Mouse (Mus musculus) lung, postnatal 0 days (tissue): Measurements from ENCODE around the gene Nnat. TPM values are rescaled to one million over a fixed set of nuclear protein-coding genes. Genes with fewer than 3 reads are reported as not detected.

ENCODE experiments used
- ATAC-seq: fragments of 200-750 bp; cut with Nextera tagmentation; 2 replicates; pipeline ENCODE4 v1.8.0; 2017; ENCODE audit warnings: moderate library complexity
- DNase-seq: peaks from one replicate; pipeline ENCODE4 v3.0.0-alpha.2; 2016; ENCODE audit warnings: low spot score
- H3K27ac ChIP-seq: fragments of 300-500 bp; sonication (generic); 2 replicates; pipeline ENCODE4 v1.5.1; 2014; ENCODE audit warnings: antibody characterized with exemption, mild to moderate bottlenecking, low read length, mixed read lengths
- H3K27me3 ChIP-seq: fragments of 300-500 bp; sonication (generic); replicated peaks from 2 replicates; pipeline ENCODE4 v1.6.1; 2014; ENCODE audit warnings: low read length, mixed read lengths; ENCODE audit not compliant: insufficient read depth
- H3K36me3 ChIP-seq: fragments of 300-500 bp; sonication (generic); 2 replicates; pipeline ENCODE4 v1.6.1; 2014; ENCODE audit warnings: low read length, mixed read lengths; ENCODE audit not compliant: insufficient read depth
- H3K4me1 ChIP-seq: fragments of 300-500 bp; sonication (generic); 2 replicates; pipeline ENCODE4 v1.6.1; 2014; ENCODE audit warnings: antibody characterized with exemption, low read depth, low read length, mixed read lengths; ENCODE audit not compliant: insufficient read depth
- H3K4me2 ChIP-seq: fragments of 300-500 bp; sonication (generic); replicated peaks from 2 replicates; pipeline ENCODE4 v1.6.1; 2014; ENCODE audit warnings: low read depth, mild to moderate bottlenecking, low read length, moderate library complexity, mixed read lengths
- H3K4me3 ChIP-seq: fragments of 300-500 bp; sonication (generic); 2 replicates; pipeline ENCODE4 v1.5.1; 2014; ENCODE audit warnings: low read depth, low read length
- H3K9ac ChIP-seq: fragments of 300-500 bp; sonication (generic); replicated peaks from 2 replicates; pipeline ENCODE4 v1.6.1; 2014; ENCODE audit warnings: low read depth, mild to moderate bottlenecking
- H3K9me3 ChIP-seq: fragments of 300-500 bp; sonication (generic); 2 replicates; pipeline ENCODE4 v1.6.1; 2016; ENCODE audit warnings: low read length, mixed read lengths
- CTCF ChIP-seq: IDR thresholded peaks from 2 replicates; pipeline ENCODE4 v1.5.1; 2016; ENCODE audit warnings: antibody characterized with exemption, mild to moderate bottlenecking
- EP300 ChIP-seq: IDR thresholded peaks from 2 replicates; pipeline ENCODE4 v1.6.1; 2016; ENCODE audit warnings: antibody characterized with exemption, mild to moderate bottlenecking, control low read depth
- WGBS: fragments of 180-500 bp; shearing (Covaris S2); extraction: QIAGEN DNeasy Blood & Tissue Kit; methylation state at CpG from one replicate; pipeline ENCODE4 v1.1.7; 2014; 5-methylcytosine and 5-hydroxymethylcytosine counted together
- polyA plus RNA-seq: library from polyadenylated mRNA; unstranded; fragments of >200 nt; fragmentation: Nextera tagmentation; extraction: Ambion mirVana; gene quantifications from 2 replicates; pipeline ENCODE4 v1.2.1, GENCODE M21; 2015

Gene Nnat
- polyA plus RNA-seq, 1 experiment from 2014 or later: 101 TPM

- TF ChIP-seq EP300 (no peak), CTCF (peak; percentile 45)
- DNase-seq (no peak), ATAC-seq (no peak)
- Histone ChIP-seq H3K4me2 (peak overlapping the region; percentile 56), H3K4me3 (peak overlapping the region; percentile 25; the same call in 1 of the 2 replicates), H3K27me3 (no peaks in the 10 kb centered on the region), H3K27ac (0 out of 2 replicates have a peak overlapping the region, but pooled peaks have one; percentile 1), H3K9me3 (peaks cover 4% of the 10 kb centered on the region), H3K9ac (no peak overlapping the region), H3K4me1 (peaks cover 14% of the 10 kb centered on the region), H3K36me3 (0 out of 2 replicates have a peak, but pooled peaks cover 4% of the 10 kb centered on the region)
- WGBS: 63% methylated on average over 19 of the region's 19 CpGs
These were observed 438 bp upstream of the Nnat start for GRCm38 (mm10) chr2:157559440-157559839.

GRCm38 (mm10) chr2:157560302-157560701 lies 424 bp downstream of the Nnat start:
- 0 out of 2 replicates have a peak overlapping the region, but pooled peaks have one; percentile 1 for H3K27ac ChIP-seq

GRCm38 (mm10) chr2:157561165-157561836 lies 1.4 kb downstream of the Nnat start:
- 56% methylated on average over 23 of the region's 27 CpGs for WGBS
- TF ChIP-seq EP300 (peak; percentile 40; the same call in 1 of the 2 replicates), CTCF (no peak)

More at GRCm38 (mm10) chr2:157560302-157560701, 424 bp downstream of the Nnat start:
- peak overlapping the region; percentile 25 for H3K4me3 ChIP-seq
- peaks cover 10% of the 10 kb centered on the region for H3K4me1 ChIP-seq
- 0 out of 2 replicates have a peak, but pooled peaks cover 4% of the 10 kb centered on the region for H3K36me3 ChIP-seq
- DNase-seq (no peak), ATAC-seq (no peak)
- 56% methylated on average over 33 of the region's 33 CpGs for WGBS
- no peaks in the 10 kb centered on the region for H3K27me3 ChIP-seq
- peaks cover 4% of the 10 kb centered on the region for H3K9me3 ChIP-seq
- TF ChIP-seq CTCF: no peak
- TF ChIP-seq EP300: no peak
- H3K9ac ChIP-seq: no peak overlapping the region
- peak overlapping the region; percentile 56 for H3K4me2 ChIP-seq

DNA sequence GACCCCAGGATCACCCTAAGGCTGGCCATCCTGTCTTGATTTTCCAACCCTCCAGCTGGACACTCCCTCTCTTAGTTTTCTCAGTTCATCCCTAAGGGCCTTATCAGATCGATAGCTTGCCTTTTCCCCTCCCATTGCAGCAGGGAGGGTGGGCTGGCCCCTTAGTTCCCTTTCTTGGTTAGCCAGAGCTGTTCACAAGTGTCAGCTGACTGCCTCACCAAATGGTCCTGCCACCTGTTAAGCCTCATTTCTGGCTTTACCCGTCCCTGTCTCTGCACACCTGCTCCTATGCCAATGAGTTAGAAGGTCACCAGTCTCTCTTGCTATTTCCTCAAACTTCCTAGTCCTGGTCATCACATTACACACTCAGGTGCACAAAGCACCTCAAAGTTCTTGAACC lies 3.2 kb downstream of the Nnat start:
- Histone ChIP-seq H3K4me2 (no peak overlapping the region), H3K9me3 (peaks cover 4% of the 10 kb centered on the region), H3K9ac (no peak overlapping the region), H3K36me3 (0 out of 2 replicates have a peak, but pooled peaks cover 2% of the 10 kb centered on the region), H3K27me3 (no peaks in the 10 kb centered on the region), H3K4me1 (peaks cover 7% of the 10 kb centered on the region; the same call in 1 of the 2 replicates), H3K27ac (no peak overlapping the region), H3K4me3 (no peak overlapping the region)
- DNase-seq (no peak), ATAC-seq (no peak)
- 62% methylated on average over 2 of the region's 2 CpGs for WGBS
- TF ChIP-seq EP300: no peak
- TF ChIP-seq CTCF: no peak

More at GRCm38 (mm10) chr2:157561165-157561836, 1.4 kb downstream of the Nnat start:
- H3K9me3 ChIP-seq: peaks cover 4% of the 10 kb centered on the region
- peaks cover 3% of the 10 kb centered on the region; the same call in 1 of the 2 replicates for H3K4me1 ChIP-seq
- H3K27ac ChIP-seq: 0 out of 2 replicates have a peak overlapping the region, but pooled peaks have one; percentile 40
- ATAC-seq (peak; percentile 87), DNase-seq (peak; percentile 95)
- H3K27me3 ChIP-seq: no peaks in the 10 kb centered on the region
- peak overlapping the region; percentile 25; the same call in 1 of the 2 replicates for H3K4me3 ChIP-seq
- 0 out of 2 replicates have a peak, but pooled peaks cover 4% of the 10 kb centered on the region for H3K36me3 ChIP-seq
- no peak overlapping the region for H3K9ac ChIP-seq
- peak overlapping the region; percentile 56 for H3K4me2 ChIP-seq

DNA sequence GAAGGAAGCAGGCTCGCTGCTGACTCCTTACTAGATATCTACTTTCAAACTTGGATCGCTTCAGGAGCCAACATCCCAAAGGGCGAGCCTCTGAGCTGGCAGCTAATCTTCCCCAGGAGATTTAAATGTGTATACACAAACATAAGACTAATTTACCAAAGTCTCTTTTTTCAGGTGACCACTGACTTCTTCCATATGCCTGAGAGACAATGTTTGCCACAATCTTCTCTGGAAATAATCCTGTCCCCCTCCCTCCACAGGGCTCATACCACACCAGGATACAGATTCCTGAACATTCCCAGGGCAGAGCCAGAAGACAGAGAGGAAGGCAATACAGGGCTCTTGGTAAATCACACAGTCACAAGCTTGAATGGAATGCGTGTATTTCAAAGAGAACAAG lies 4.8 kb downstream of the Nnat start:
- Histone ChIP-seq H3K4me2 (peak overlapping the region; percentile 75), H3K9me3 (no peaks in the 10 kb centered on the region; the same call in 1 of the 2 replicates), H3K9ac (0 out of 2 replicates have a peak overlapping the region, but pooled peaks have one; percentile 92), H3K4me3 (peak overlapping the region; percentile 97), H3K27me3 (no peaks in the 10 kb centered on the region), H3K36me3 (no peaks in the 10 kb centered on the region), H3K4me1 (peaks cover 7% of the 10 kb centered on the region; the same call in 1 of the 2 replicates), H3K27ac (peak overlapping the region; percentile 91)
- TF ChIP-seq CTCF: no peak
- TF ChIP-seq EP300: no peak
- ATAC-seq (no peak), DNase-seq (no peak)
- 48% methylated on average over 4 of the region's 4 CpGs for WGBS

DNA sequence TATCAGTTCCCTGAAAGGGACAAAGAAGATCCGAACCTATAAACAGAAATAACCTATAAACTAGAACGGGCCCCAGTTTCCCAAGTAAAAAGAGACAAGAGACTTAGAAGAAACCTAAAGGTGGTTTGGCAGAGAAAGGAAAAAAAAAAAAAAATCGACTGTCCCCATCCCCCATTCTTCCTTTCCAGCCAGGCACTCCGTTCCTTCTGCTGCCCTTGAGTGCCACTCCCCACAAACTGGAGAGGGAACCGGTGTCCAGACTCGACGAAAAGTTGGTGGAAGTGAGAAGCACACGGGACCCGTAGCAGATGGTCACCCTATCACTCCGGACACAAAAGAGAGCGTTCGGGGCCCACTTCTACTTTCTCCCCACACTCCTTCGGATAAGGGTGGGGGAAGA lies 5.6 kb downstream of the Nnat start:
- Histone ChIP-seq H3K27ac (peak overlapping the region; percentile 91), H3K4me2 (peak overlapping the region; percentile 75), H3K27me3 (no peaks in the 10 kb centered on the region), H3K4me3 (peak overlapping the region; percentile 97), H3K9me3 (no peaks in the 10 kb centered on the region; the same call in 1 of the 2 replicates), H3K4me1 (peaks cover 7% of the 10 kb centered on the region; the same call in 1 of the 2 replicates), H3K9ac (peak overlapping the region; percentile 92), H3K36me3 (no peaks in the 10 kb centered on the region)
- 5% methylated on average over 13 of the region's 13 CpGs for WGBS
- peak; percentile 81 for DNase-seq
- no peak for ATAC-seq
- TF ChIP-seq EP300 (peak; percentile 34; the same call in 1 of the 2 replicates), CTCF (no peak)
